Mouse (Mus musculus) E14TG2a.4 (cell line): Measurements from ENCODE around the gene Dnajb6.

Source experiments
- CTCF ChIP-seq: conservative IDR thresholded peaks from 2 replicates; pipeline ENCODE4 v1.5.1; 2014; ENCODE audit warnings: low read length
- NANOG ChIP-seq: IDR thresholded peaks from 2 replicates; pipeline ENCODE4 v1.6.1; 2014; ENCODE audit warnings: borderline replicate concordance, low read length, mixed read lengths
- POU5F1 ChIP-seq: IDR thresholded peaks from 2 replicates; pipeline ENCODE4 v1.6.1; 2014; ENCODE audit warnings: low read length, borderline replicate concordance

GRCm38 (mm10) chr5:29740651-29741050 lies 5.2 kb downstream of the Dnajb6 start:
- TF ChIP-seq CTCF (no peak), NANOG (no peak), POU5F1 (no peak)
